Mouse (Mus musculus) MEL (cell line): ENCODE measurements at regions not wholly inside any gene's neighbourhood (a gene's known extent, or its start where the extent isn't known, plus 50 kb on each side); places are given as distances from the start of the nearest gene placed in this dataset.

Experiments
- DNase-seq: peaks from one replicate; pipeline ENCODE4 v3.0.0; 2011; ENCODE audit warnings: low read depth, low spot score
- H3K27ac ChIP-seq: 2 replicates; pipeline ENCODE4 v1.5.1; 2012; ENCODE audit warnings: low read depth, mild to moderate bottlenecking, control low read depth, low read length, moderate library complexity; ENCODE audit not compliant: control insufficient read depth
- H3K27me3 ChIP-seq, 2 experiments: fragments of 150-350 bp in 1 of 2; sonication (generic) in 1 of 2; 2 replicates each; pipeline ENCODE4 v1.6.1; 2012; ENCODE audit warnings: low read length in 2 of 2, mild to moderate bottlenecking in 2 of 2, improper control_type of control experiment in 1 of 2, moderate library complexity in 1 of 2; ENCODE audit not compliant: insufficient read depth in 2 of 2, control insufficient read depth in 1 of 2
- H3K36me3 ChIP-seq, 2 experiments: 2 replicates each; pipeline ENCODE4 v1.6.1; 2012 to 2014; ENCODE audit warnings: low read length in 2 of 2, improper control_type of control experiment in 1 of 2, inconsistent platforms in 1 of 2, mild to moderate bottlenecking in 1 of 2; ENCODE audit not compliant: insufficient read depth in 2 of 2, control insufficient read depth in 1 of 2
- H3K4me1 ChIP-seq, 2 experiments: fragments of 150-350 bp in 1 of 2; sonication (generic) in 1 of 2; 2 replicates each; pipeline ENCODE4 v1.6.1; 2012; ENCODE audit warnings: low read length in 2 of 2, improper control_type of control experiment in 1 of 2, mild to moderate bottlenecking in 1 of 2; ENCODE audit not compliant: insufficient read depth in 2 of 2, control insufficient read depth in 1 of 2
- H3K4me3 ChIP-seq, 2 experiments: fragments of 150-350 bp in 1 of 2; sonication (generic) in 1 of 2; 2 replicates each; pipeline ENCODE4 v1.5.1; 2012; ENCODE audit warnings: low read depth in 2 of 2, low read length in 2 of 2, mild to moderate bottlenecking in 2 of 2, moderate library complexity in 2 of 2, control low read depth in 1 of 2, improper control_type of control experiment in 1 of 2; ENCODE audit not compliant: control insufficient read depth in 1 of 2, insufficient read depth in 1 of 2
- H3K79me2 ChIP-seq: 2 replicates; pipeline ENCODE4 v1.6.1; 2012; ENCODE audit warnings: mild to moderate bottlenecking, low read length, moderate library complexity; ENCODE audit not compliant: control insufficient read depth, poor library complexity, insufficient read depth
- H3K9ac ChIP-seq: 2 replicates; pipeline ENCODE4 v1.6.1; 2012; ENCODE audit warnings: low read depth, mild to moderate bottlenecking, control low read depth, low read length, moderate library complexity; ENCODE audit not compliant: control insufficient read depth, poor library complexity, severe bottlenecking
- H3K9me3 ChIP-seq: fragments of 150-350 bp; sonication (generic); replicated peaks from 2 replicates; pipeline ENCODE4 v1.6.1; 2012; ENCODE audit warnings: mild to moderate bottlenecking, low read length, improper control_type of control experiment, moderate library complexity; ENCODE audit not compliant: insufficient read depth
- BHLHE40 ChIP-seq: IDR thresholded peaks from 2 replicates; pipeline ENCODE4 v1.6.1; 2012; ENCODE audit warnings: low read depth, mild to moderate bottlenecking, inconsistent platforms, low read length, improper control_type of control experiment, borderline replicate concordance
- CHD1 ChIP-seq: IDR thresholded peaks from 2 replicates; pipeline ENCODE4 v1.6.1; 2012; ENCODE audit warnings: low read depth, mild to moderate bottlenecking, inconsistent platforms, low read length, improper control_type of control experiment
- CTCF ChIP-seq, 3 experiments: IDR thresholded peaks in 2 of 3; conservative IDR thresholded peaks in 1 of 3; 2 replicates each; pipeline ENCODE4 v1.5.1; 2011 to 2012; ENCODE audit warnings: low read length in 3 of 3, low read depth in 2 of 3, mild to moderate bottlenecking in 2 of 3, improper control_type of control experiment in 1 of 3, inconsistent platforms in 1 of 3, mixed read lengths in 1 of 3, moderate library complexity in 1 of 3; ENCODE audit not compliant: control insufficient read depth in 1 of 3, insufficient read depth in 1 of 3, poor library complexity in 1 of 3, severe bottlenecking in 1 of 3
- E2F4 ChIP-seq: IDR thresholded peaks from 2 replicates; pipeline ENCODE4 v1.6.1; 2011; ENCODE audit warnings: low read depth, low read length, improper control_type of control experiment, borderline replicate concordance
- ELF1 ChIP-seq: IDR thresholded peaks from 2 replicates; pipeline ENCODE4 v1.6.1; 2014; ENCODE audit warnings: low read depth, mild to moderate bottlenecking, inconsistent platforms, low read length, improper control_type of control experiment, moderate library complexity
- HCFC1 ChIP-seq: IDR thresholded peaks from 2 replicates; pipeline ENCODE4 v1.6.1; 2012; ENCODE audit warnings: low read depth, mild to moderate bottlenecking, inconsistent platforms, low read length, improper control_type of control experiment, moderate library complexity
- JUND ChIP-seq: IDR thresholded peaks from 2 replicates; pipeline ENCODE4 v1.6.1; 2011; ENCODE audit warnings: low read depth, mild to moderate bottlenecking, improper control_type of control experiment, low read length
- KAT2A ChIP-seq: conservative IDR thresholded peaks from 2 replicates; pipeline ENCODE4 v1.6.1; 2012; ENCODE audit warnings: low read depth, low read length, improper control_type of control experiment, inconsistent platforms
- MAFK ChIP-seq: IDR thresholded peaks from 2 replicates; pipeline ENCODE4 v1.6.1; 2011; ENCODE audit warnings: low read depth, mild to moderate bottlenecking, low read length, improper control_type of control experiment, borderline replicate concordance
- MAX ChIP-seq: IDR thresholded peaks from 2 replicates; pipeline ENCODE4 v1.6.1; 2011; ENCODE audit warnings: low read length, improper control_type of control experiment
- MEF2A ChIP-seq: IDR thresholded peaks from 2 replicates; pipeline ENCODE4 v1.6.1; 2014; ENCODE audit warnings: low read depth, mild to moderate bottlenecking, inconsistent platforms, low read length, improper control_type of control experiment; ENCODE audit not compliant: poor library complexity, insufficient replicate concordance, severe bottlenecking; ENCODE audit errors: extremely low read depth
- MXI1 ChIP-seq: IDR thresholded peaks from 2 replicates; pipeline ENCODE4 v1.6.1; 2011; ENCODE audit warnings: mild to moderate bottlenecking, low read depth, low read length, improper control_type of control experiment
- MYC ChIP-seq: IDR thresholded peaks from 2 replicates; pipeline ENCODE4 v1.6.1; 2011; ENCODE audit warnings: low read depth, mild to moderate bottlenecking, low read length, improper control_type of control experiment, moderate library complexity
- NELFE ChIP-seq: IDR thresholded peaks from 2 replicates; pipeline ENCODE4 v1.6.1; 2011; ENCODE audit warnings: low read depth, low read length, improper control_type of control experiment
- NRF1 ChIP-seq: IDR thresholded peaks from 2 replicates; pipeline ENCODE4 v1.6.1; 2014; ENCODE audit warnings: low read depth, mild to moderate bottlenecking, inconsistent platforms, low read length, improper control_type of control experiment, moderate library complexity; ENCODE audit not compliant: poor library complexity, insufficient read depth, severe bottlenecking
- POLR2A ChIP-seq, 2 experiments: IDR thresholded peaks; 2 replicates each; pipeline ENCODE4 v1.6.1; 2011 to 2012; ENCODE audit warnings: low read length in 2 of 2, mild to moderate bottlenecking in 2 of 2, control low read depth in 1 of 2, improper control_type of control experiment in 1 of 2, low read depth in 1 of 2, moderate library complexity in 1 of 2; ENCODE audit not compliant: control insufficient read depth in 1 of 2, insufficient read depth in 1 of 2, poor library complexity in 1 of 2
- POLR2AphosphoS2 ChIP-seq: IDR thresholded peaks from 2 replicates; pipeline ENCODE4 v1.6.1; 2011; ENCODE audit warnings: low read length, improper control_type of control experiment
- RAD21 ChIP-seq: IDR thresholded peaks from 2 replicates; pipeline ENCODE4 v1.6.1; 2011; ENCODE audit warnings: mild to moderate bottlenecking, low read depth, low read length, improper control_type of control experiment
- SIN3A ChIP-seq: IDR thresholded peaks from 2 replicates; pipeline ENCODE4 v1.6.1; 2012; ENCODE audit warnings: low read length, improper control_type of control experiment, inconsistent platforms
- TAL1 ChIP-seq: IDR thresholded peaks from 2 replicates; pipeline ENCODE4 v1.6.1; 2012; ENCODE audit warnings: mild to moderate bottlenecking, inconsistent platforms, low read length, moderate library complexity, mixed read lengths
- TBP ChIP-seq: IDR thresholded peaks from 2 replicates; pipeline ENCODE4 v1.8.0; 2011; ENCODE audit warnings: low read depth, low read length, improper control_type of control experiment
- TCF12 ChIP-seq: IDR thresholded peaks from 2 replicates; pipeline ENCODE4 v1.6.1; 2014; ENCODE audit warnings: low read depth, mild to moderate bottlenecking, inconsistent platforms, low read length, improper control_type of control experiment, moderate library complexity
- UBTF ChIP-seq: IDR thresholded peaks from 2 replicates; pipeline ENCODE4 v1.6.1; 2012; ENCODE audit warnings: low read depth, mild to moderate bottlenecking, inconsistent platforms, low read length, improper control_type of control experiment, moderate library complexity, borderline replicate concordance; ENCODE audit not compliant: insufficient read depth
- USF1 ChIP-seq: IDR thresholded peaks from 2 replicates; pipeline ENCODE4 v1.6.1; 2014; ENCODE audit warnings: low read depth, mild to moderate bottlenecking, inconsistent platforms, low read length, improper control_type of control experiment, moderate library complexity
- ZC3H11A ChIP-seq: IDR thresholded peaks from 2 replicates; pipeline ENCODE4 v1.6.1; 2012; ENCODE audit warnings: low read depth, mild to moderate bottlenecking, inconsistent platforms, low read length, improper control_type of control experiment
- ZNF384 ChIP-seq: IDR thresholded peaks from 2 replicates; pipeline ENCODE4 v1.6.1; 2012; ENCODE audit warnings: low read depth, mild to moderate bottlenecking, inconsistent platforms, low read length, improper control_type of control experiment

GRCm38 (mm10) chr13:37579231-37579630 is 199.0 kb upstream of the Rreb1 start:
- no peak for DNase-seq
- Histone ChIP-seq H3K79me2 (no peaks in the 10 kb centered on the region), H3K36me3 (no peaks in the 10 kb centered on the region), H3K9me3 (no peaks in the 10 kb centered on the region), H3K4me3 (no peak overlapping the region), H3K9ac (no peak overlapping the region), H3K4me1 (no peaks in the 10 kb centered on the region), H3K27me3 (peaks cover 3% of the 10 kb centered on the region in 2 experiments; a peak in 3 of 4 replicates), H3K27ac (no peak overlapping the region)
- TF ChIP-seq ZC3H11A (no peak), NELFE (no peak), HCFC1 (no peak), BHLHE40 (no peak), POLR2AphosphoS2 (no peak), MAX (no peak), CHD1 (no peak), KAT2A (no peak)
- TF ChIP-seq, all 39 proteins: peak for 0

- DNase-seq, result no peak
- no peaks in the 10 kb centered on the region for H3K36me3 ChIP-seq
- no peaks in the 10 kb centered on the region for H3K9me3 ChIP-seq
- no peak overlapping the region for H3K27ac ChIP-seq
- no peaks in the 10 kb centered on the region for H3K79me2 ChIP-seq
- no peak overlapping the region for H3K4me3 ChIP-seq
- H3K27me3 ChIP-seq, result peaks cover 3% of the 10 kb centered on the region in 2 experiments; a peak in 3 of 4 replicates
- no peaks in the 10 kb centered on the region for H3K4me1 ChIP-seq
- TF ChIP-seq ZNF384 (no peak), UBTF (no peak), TCF12 (no peak), JUND (no peak), RAD21 (no peak), TAL1 (no peak), POLR2AphosphoS2 (no peak), CTCF (IDR thresholded peaks at IDR 0.05 in 2 of 3, conservative IDR thresholded peaks at IDR 0.05 in 1 of 3; ENCODE audit: control insufficient read depth in 1 of 3, insufficient read depth in 1 of 3, low read depth in 2 of 3, low read length in 3 of 3, poor library complexity in 1 of 3, severe bottlenecking in 1 of 3) (no peak)
- no peak overlapping the region for H3K9ac ChIP-seq
Measured at GRCm38 (mm10) chr13:37579775-37580174, 198.4 kb upstream of the Rreb1 start.

- H3K36me3 ChIP-seq, result no peaks in the 10 kb centered on the region
- no peak overlapping the region for H3K9ac ChIP-seq
- no peaks in the 10 kb centered on the region for H3K79me2 ChIP-seq
- no peak overlapping the region for H3K4me3 ChIP-seq
- peaks cover 6 to 8% of the 10 kb centered on the region in 2 experiments; a peak in 3 of 4 replicates for H3K27me3 ChIP-seq
- no peak for TF ChIP-seq NRF1
- no peak for TF ChIP-seq MYC
- no peak for TF ChIP-seq USF1
- no peak for TF ChIP-seq CHD1
- no peak for TF ChIP-seq ELF1
- no peak for TF ChIP-seq POLR2AphosphoS2
- TF ChIP-seq MEF2A, result no peak
- no peak for TF ChIP-seq MXI1
- TF ChIP-seq POLR2A (IDR thresholded peaks at IDR 0.05; ENCODE audit: control insufficient read depth in 1 of 2, insufficient read depth in 1 of 2, low read depth in 1 of 2, low read length in 2 of 2, poor library complexity in 1 of 2), result no peak
- TF ChIP-seq SIN3A, result no peak
- no peak for TF ChIP-seq TBP
- TF ChIP-seq HCFC1, result no peak
- TF ChIP-seq MAFK, result no peak
- no peak for TF ChIP-seq BHLHE40
- no peak for TF ChIP-seq E2F4
- TF ChIP-seq, all 39 proteins: peak for 0
- peak; percentile 40 for DNase-seq
- no peak overlapping the region for H3K27ac ChIP-seq
- no peaks in the 10 kb centered on the region for H3K9me3 ChIP-seq
- H3K4me1 ChIP-seq, result no peaks in the 10 kb centered on the region
Measured at GRCm38 (mm10) chr13:37580806-37581205, 197.4 kb upstream of the Rreb1 start.
